Mouse (Mus musculus) lung, postnatal 25 days (tissue): ENCODE measurements around the gene Snip1.

Experiments used
- DNase-seq: peaks from one replicate; pipeline ENCODE4 v3.0.0; 2022; ENCODE audit warnings: low spot score

Gene Snip1

GRCm38 (mm10) chr4:125066490-125067370 lies at the start of gene Snip1:
Gene Snip1, plus strand, starts transcription at chr4:125066672.
- DNase-seq, result peak; percentile 95

- peak; percentile 68 for DNase-seq
These were observed 49.0 kb upstream of the Snip1 start for GRCm38 (mm10) chr4:125017431-125017830.

GRCm38 (mm10) chr4:125020780-125021538 lies 45.5 kb upstream of the Snip1 start:
- DNase-seq, result no peak

- peak; percentile 95 for DNase-seq
These were observed 36.4 kb upstream of the Snip1 start for GRCm38 (mm10) chr4:125029891-125030614.

GRCm38 (mm10) chr4:125034341-125034740 lies 32.1 kb upstream of the Snip1 start:
- DNase-seq, result peak; percentile 12

- no peak for DNase-seq
These were observed 22.0 kb upstream of the Snip1 start for GRCm38 (mm10) chr4:125044454-125044853.

GRCm38 (mm10) chr4:125055385-125055784 lies 11.1 kb upstream of the Snip1 start:
- DNase-seq, result no peak

- DNase-seq, result no peak
These were observed 10.0 kb upstream of the Snip1 start for GRCm38 (mm10) chr4:125056476-125056875.

GRCm38 (mm10) chr4:125057273-125057672 lies 9.2 kb upstream of the Snip1 start:
- no peak for DNase-seq

GRCm38 (mm10) chr4:125058033-125058432 lies 8.4 kb upstream of the Snip1 start:
- DNase-seq, result no peak

- DNase-seq, result peak; percentile 56
These were observed 7.4 kb upstream of the Snip1 start for GRCm38 (mm10) chr4:125059025-125059424.

- DNase-seq, result no peak
These were observed 2.6 kb upstream of the Snip1 start for GRCm38 (mm10) chr4:125063829-125064228.

GRCm38 (mm10) chr4:125065517-125066307 lies 760 bp upstream of the Snip1 start, which contains the start of gene Dnali1:
Gene Dnali1, minus strand, starts transcription at chr4:125065703.
- DNase-seq, result peak; percentile 64

GRCm38 (mm10) chr4:125077700-125078099 lies 11.2 kb downstream of the Snip1 start:
- no peak for DNase-seq

- DNase-seq, result no peak
These were observed 12.2 kb downstream of the Snip1 start for GRCm38 (mm10) chr4:125078698-125079097.

GRCm38 (mm10) chr4:125084403-125085345 lies 18.2 kb downstream of the Snip1 start, which contains the start of gene Meaf6:
Gene Meaf6, plus strand, starts transcription at chr4:125085134.
- peak; percentile 91 for DNase-seq

- DNase-seq, result peak; percentile 69
These were observed 18.9 kb downstream of the Snip1 start for GRCm38 (mm10) chr4:125085346-125085841.

GRCm38 (mm10) chr4:125093031-125093430 lies 26.6 kb downstream of the Snip1 start:
- no peak for DNase-seq

- no peak for DNase-seq
These were observed 29.6 kb downstream of the Snip1 start for GRCm38 (mm10) chr4:125096066-125096465.

GRCm38 (mm10) chr4:125097412-125097811 lies 30.9 kb downstream of the Snip1 start:
- no peak for DNase-seq
